9 mouse cellular contexts compared by ENCODE assay signal in the genomic region with DNA sequence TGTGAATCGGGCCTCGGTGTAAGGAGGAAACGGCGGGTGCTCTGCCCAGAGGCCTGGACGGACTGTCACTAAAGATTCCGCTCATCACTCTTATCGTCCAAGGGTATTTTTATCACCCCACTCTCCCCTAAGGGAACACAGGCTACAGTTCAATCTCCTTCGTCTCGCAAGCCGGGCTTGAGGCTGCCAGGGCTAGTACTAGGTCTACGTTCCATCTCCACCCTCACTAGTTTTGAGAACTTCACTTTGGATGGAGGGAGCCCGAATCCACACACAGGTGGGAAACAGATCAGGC. TPM values are rescaled to one million over a fixed set of nuclear protein-coding genes. Genes with fewer than 3 reads are reported as not detected.
DNase-seq lines count a peak whose midpoint lies in the region; ATAC-seq and TF ChIP-seq lines count a peak whose summit lies in the region.
"Had no signal": no experiment of that assay in that cellular context is flagged by ENCODE, and none has a peak within 500 bp of the region (broad histone marks: within the 10 kb centered on the region; RNA-seq: fewer than 3 reads in every experiment).

No protein-coding gene starts in this region.

- TF ChIP-seq RAD21 in CH12.LX (IDR thresholded peaks at IDR 0.05; ENCODE audit: low read depth, low read length) = no peak

- no peak for TF ChIP-seq CTCF in CH12.LX (conservative IDR thresholded peaks at IDR 0.05 in 1 of 2, IDR thresholded peaks at IDR 0.05 in 1 of 2; ENCODE audit: low read depth in 2 of 2, low read length in 2 of 2)

- intact Hi-C loops in heart, postnatal 36 days (cut with DNase I) = no loop called here
- intact Hi-C loops in left cerebral cortex, postnatal 4 days (cut with DNase I) = no loop called here

- H3K27ac ChIP-seq in heart, embryonic 10.5 days = peak overlapping the region; percentile 97
- H3K27ac ChIP-seq in CH12.LX (ENCODE audit: insufficient read depth, low read depth) = peak overlapping the region; percentile 74
- H3K27ac ChIP-seq in forebrain, embryonic 16.5 days (ENCODE audit: low read length) = peak overlapping the region; percentile 88
- peak overlapping the region; percentile 75 for H3K27ac ChIP-seq in macrophage

- H3K36me3 ChIP-seq in heart, embryonic 10.5 days = peaks cover 84% of the 10 kb centered on the region
- H3K36me3 ChIP-seq in CH12.LX (replicated peaks in 1 of 2; ENCODE audit: control insufficient read depth in 1 of 2, insufficient read depth in 1 of 2, low read length in 1 of 2) (peaks cover 36 to 43% of the 10 kb centered on the region in 2 experiments), macrophage (ENCODE audit: inconsistent target) (peaks cover 32% of the 10 kb centered on the region)
- peaks cover 28% of the 10 kb centered on the region for H3K36me3 ChIP-seq in forebrain, embryonic 16.5 days (ENCODE audit: control insufficient read depth, insufficient read depth)

- no peaks in the 10 kb centered on the region for H3K27me3 ChIP-seq in heart, embryonic 10.5 days (ENCODE audit: insufficient read depth, poor library complexity, severe bottlenecking)
- H3K27me3 ChIP-seq in CH12.LX (replicated peaks) = no peaks in the 10 kb centered on the region
- H3K27me3 ChIP-seq in forebrain, embryonic 16.5 days (replicated peaks; ENCODE audit: control insufficient read depth, insufficient read depth, low read length) = no peaks in the 10 kb centered on the region

- H3K79me2 ChIP-seq in CH12.LX (replicated peaks; ENCODE audit: control insufficient read depth, extremely low read depth, insufficient read depth, poor library complexity, severe bottlenecking) (peaks cover 24% of the 10 kb centered on the region), macrophage (ENCODE audit: inconsistent target) (peaks cover 32% of the 10 kb centered on the region)

- no peaks in the 10 kb centered on the region for H3K9me3 ChIP-seq in heart, embryonic 10.5 days
- no peaks in the 10 kb centered on the region for H3K9me3 ChIP-seq in CH12.LX (replicated peaks; ENCODE audit: low read length)
- no peaks in the 10 kb centered on the region for H3K9me3 ChIP-seq in forebrain, embryonic 16.5 days (ENCODE audit: control insufficient read depth, low read length)

- in situ Hi-C loops in CH12.LX (cut with MboI; ENCODE audit: low pct_ligation_motif_present, low pct_unique_long_range_greater_than_20kb, low sequenced_read_pairs) = no loop called here

- no peak for TF ChIP-seq POLR2A in CH12.LX (IDR thresholded peaks at IDR 0.05; ENCODE audit: low read depth, low read length)

- DNase-seq in heart, embryonic 10.5 days (ENCODE audit: low spot score) = no peak
- no peak for DNase-seq in heart, postnatal 36 days
- DNase-seq in CH12.LX (ENCODE audit: extremely low read depth) = no peak
- no peak for DNase-seq in cerebellum, adult 11-12 months
- no peak for DNase-seq in adrenal gland, adult (ENCODE audit: inconsistent age in 2 of 2, low spot score in 1 of 2)
- DNase-seq in left cerebral cortex, postnatal 4 days = no peak

- peak overlapping the region; percentile 99 for H3K9ac ChIP-seq in CH12.LX (ENCODE audit: insufficient read depth, low read depth)
- peak overlapping the region; percentile 94 for H3K9ac ChIP-seq in forebrain, embryonic 16.5 days (replicated peaks; ENCODE audit: low read depth, low read length)

- peak overlapping the region; percentile 79 for H3K4me2 ChIP-seq in CH12.LX (ENCODE audit: insufficient read depth, low read depth, poor library complexity, severe bottlenecking)
- peak overlapping the region; percentile 69 for H3K4me2 ChIP-seq in forebrain, embryonic 16.5 days (ENCODE audit: low read length)

- WGBS in heart, embryonic 10.5 days = 4% methylated on average over 12 of the region's 12 CpGs
- 13% methylated on average over 12 of the region's 12 CpGs for WGBS in forebrain, embryonic 16.5 days
- 3% methylated on average over 12 of the region's 12 CpGs for WGBS in macrophage (ENCODE audit: missing documents)

- peaks cover 29% of the 10 kb centered on the region for H3K4me1 ChIP-seq in heart, embryonic 10.5 days
- peaks cover 11 to 31% of the 10 kb centered on the region in 2 experiments for H3K4me1 ChIP-seq in CH12.LX (ENCODE audit: control insufficient read depth in 1 of 2, insufficient read depth in 2 of 2)
- H3K4me1 ChIP-seq in forebrain, embryonic 16.5 days (replicated peaks; ENCODE audit: control insufficient read depth, insufficient read depth, low read length) = peaks cover 22% of the 10 kb centered on the region

- H3K4me3 ChIP-seq in heart, embryonic 10.5 days = peak overlapping the region; percentile 100
- H3K4me3 ChIP-seq in CH12.LX (replicated peaks in 1 of 3; ENCODE audit: low read depth in 2 of 3, low read length in 2 of 3, poor library complexity in 1 of 3) (peak overlapping the region; percentile 93 to 98 (median 94)), macrophage (ENCODE audit: inconsistent target) (peak overlapping the region; percentile 95)
- peak overlapping the region; percentile 75 for H3K4me3 ChIP-seq in forebrain, embryonic 16.5 days (replicated peaks; ENCODE audit: low read length)

- TF ChIP-seq EP300 in CH12.LX (IDR thresholded peaks at IDR 0.05; ENCODE audit: low read length) = no peak

- no peak for ATAC-seq in forebrain, embryonic 16.5 days

- dilution Hi-C loops in CH12.LX (cut with MboI; ENCODE audit: extremely low pct_ligation_motif_present, extremely low pct_unique_long_range_greater_than_20kb, low sequenced_read_pairs) = no loop called here

RNA-seq across cellular contexts. Expression of a gene that starts 0.8 kb away (rescaled TPM):
- 78.6 and 84.1 TPM in 2 replicates for polyA plus RNA-seq in heart, embryonic 10.5 days (2016; fragmentation: Nextera tagmentation; extraction: Ambion mirVana)
- total RNA-seq in heart, postnatal 36 days (2021) = 100 to 1,000 TPM in 1 of 2 experiments, 10 to 100 TPM in 1; 99.1 to 105 TPM
- total RNA-seq in CH12.LX (2012; rRNA removed) = 68.7 and 69.9 TPM in 2 replicates
- 36.5 TPM in 2 replicates for total RNA-seq in CH12.LX (2014; rRNA removed)
- polyA plus RNA-seq in CH12.LX (2012; ENCODE audit: insufficient read length, low read depth) = 84.2 and 106 TPM in 2 replicates
- polyA plus RNA-seq in forebrain, embryonic 16.5 days (2015; fragmentation: Nextera tagmentation; extraction: Ambion mirVana) = 85.9 and 91.5 TPM in 2 replicates
- 100 to 1,000 TPM; 166 to 495 (median 318) TPM for total RNA-seq in macrophage (2018; cell fraction: chromatin; rRNA removed)
- total RNA-seq in macrophage (2018; cell fraction: cytosol; rRNA removed) = 10 to 100 TPM; 43.6 to 81.6 (median 58.9) TPM
- 100 to 1,000 TPM; 113 to 227 (median 153) TPM for total RNA-seq in macrophage (2018; cell fraction: nucleus; rRNA removed)
- polyA plus RNA-seq in macrophage (2018) = 33.8 to 68.8 TPM (median 46.3 TPM) in 3 replicates
- total RNA-seq in left cerebral cortex, postnatal 4 days (2021) = 100 to 1,000 TPM; 111 to 124 TPM

RNA-seq across cellular contexts. Expression of a gene that starts 11.7 kb away (rescaled TPM):
- 46.3 and 57.4 TPM in 2 replicates for polyA plus RNA-seq in heart, embryonic 10.5 days (2016; fragmentation: Nextera tagmentation; extraction: Ambion mirVana)
- total RNA-seq in heart, postnatal 36 days (2021) = 100 to 1,000 TPM; 344 to 366 TPM
- total RNA-seq in CH12.LX (2012; rRNA removed) = 0.08 and 0.89 TPM in 2 replicates
- 0.04 TPM in 1 of 2 replicates, not detected in the other for total RNA-seq in CH12.LX (2014; rRNA removed)
- polyA plus RNA-seq in CH12.LX (2012; ENCODE audit: insufficient read length, low read depth) = 0.11 and 0.17 TPM in 2 replicates
- polyA plus RNA-seq in forebrain, embryonic 16.5 days (2015; fragmentation: Nextera tagmentation; extraction: Ambion mirVana) = 17.6 and 23.4 TPM in 2 replicates
- 10 to 100 TPM in 1 of 26 experiments, 1 to 10 TPM in 8, under 1 TPM in 7, not detected in 10; 0.13 to 44.7 (median 1.1) TPM for total RNA-seq in macrophage (2018; cell fraction: chromatin; rRNA removed)
- 1 to 10 TPM in 3 of 26 experiments, under 1 TPM in 19, not detected in 4; 0.03 to 1.5 (median 0.41) TPM for total RNA-seq in macrophage (2018; cell fraction: cytosol; rRNA removed)
- total RNA-seq in macrophage (2018; cell fraction: nucleus; rRNA removed) = 1 to 10 TPM in 5 of 26 experiments, under 1 TPM in 13, not detected in 8; 0.10 to 6.3 (median 0.86) TPM
- 0.26 to 0.92 TPM (median 0.40 TPM) in 3 replicates for polyA plus RNA-seq in macrophage (2018)
- 10 to 100 TPM; 29.2 to 29.9 TPM for total RNA-seq in left cerebral cortex, postnatal 4 days (2021)
- total RNA-seq: neutrophil, adult 5-6 weeks had no signal

RNA-seq across cellular contexts. Expression of a gene that starts 16.3 kb away (rescaled TPM):
- 83.2 and 95.8 TPM in 2 replicates for polyA plus RNA-seq in heart, embryonic 10.5 days (2016; fragmentation: Nextera tagmentation; extraction: Ambion mirVana)
- total RNA-seq in heart, postnatal 36 days (2021) = 10 to 100 TPM; 78.8 to 82.3 TPM
- total RNA-seq in CH12.LX (2012; rRNA removed) = 271 and 322 TPM in 2 replicates
- 188 and 229 TPM in 2 replicates for total RNA-seq in CH12.LX (2014; rRNA removed)
- 270 and 293 TPM in 2 replicates for polyA plus RNA-seq in CH12.LX (2012; ENCODE audit: insufficient read length, low read depth)
- 69.1 and 71.5 TPM in 2 replicates for polyA plus RNA-seq in forebrain, embryonic 16.5 days (2015; fragmentation: Nextera tagmentation; extraction: Ambion mirVana)
- 100 to 1,000 TPM in 21 of 26 experiments, 10 to 100 TPM in 5; 69.2 to 275 (median 158) TPM for total RNA-seq in macrophage (2018; cell fraction: chromatin; rRNA removed)
- total RNA-seq in macrophage (2018; cell fraction: cytosol; rRNA removed) = 100 to 1,000 TPM in 1 of 26 experiments, 10 to 100 TPM in 25; 61.0 to 105 (median 72.8) TPM
- total RNA-seq in macrophage (2018; cell fraction: nucleus; rRNA removed) = 100 to 1,000 TPM in 3 of 26 experiments, 10 to 100 TPM in 23; 48.2 to 112 (median 73.8) TPM
- 77.0 to 179 TPM (median 87.2 TPM) in 3 replicates for polyA plus RNA-seq in macrophage (2018)
- 100 to 1,000 TPM in 1 of 2 experiments, 10 to 100 TPM in 1; 98.2 to 112 TPM for total RNA-seq in left cerebral cortex, postnatal 4 days (2021)

RNA-seq across cellular contexts. Expression of a gene that starts 25.4 kb away (rescaled TPM):
- 117 and 129 TPM in 2 replicates for polyA plus RNA-seq in heart, embryonic 10.5 days (2016; fragmentation: Nextera tagmentation; extraction: Ambion mirVana)
- 10 to 100 TPM; 60.4 to 60.5 TPM for total RNA-seq in heart, postnatal 36 days (2021)
- total RNA-seq in CH12.LX (2012; rRNA removed) (104 and 115 TPM in 2 replicates), CH12.LX (2014; rRNA removed) (117 and 118 TPM in 2 replicates)
- polyA plus RNA-seq in CH12.LX (2012; ENCODE audit: insufficient read length, low read depth) (61.5 and 72.1 TPM in 2 replicates), macrophage (2018) (73.2 to 92.9 TPM (median 77.3 TPM) in 3 replicates)
- 152 and 164 TPM in 2 replicates for polyA plus RNA-seq in forebrain, embryonic 16.5 days (2015; fragmentation: Nextera tagmentation; extraction: Ambion mirVana)
- 100 to 1,000 TPM; 179 to 272 (median 223) TPM for total RNA-seq in macrophage (2018; cell fraction: chromatin; rRNA removed)
- total RNA-seq in macrophage (2018; cell fraction: cytosol; rRNA removed) = 100 to 1,000 TPM in 11 of 26 experiments, 10 to 100 TPM in 15; 80.0 to 117 (median 98.1) TPM
- total RNA-seq in macrophage (2018; cell fraction: nucleus; rRNA removed) = 100 to 1,000 TPM; 147 to 222 (median 180) TPM
- 100 to 1,000 TPM; 145 to 149 TPM for total RNA-seq in left cerebral cortex, postnatal 4 days (2021)

RNA-seq across cellular contexts. Expression of a gene that starts 29.9 kb away (rescaled TPM):
- polyA plus RNA-seq in heart, embryonic 10.5 days (2016; fragmentation: Nextera tagmentation; extraction: Ambion mirVana) = 86.8 and 106 TPM in 2 replicates
- total RNA-seq in heart, postnatal 36 days (2021) = 1 to 10 TPM; 6.8 to 8.9 TPM
- total RNA-seq in CH12.LX (2012; rRNA removed) (3.1 and 3.5 TPM in 2 replicates), CH12.LX (2014; rRNA removed) (1.9 and 2.6 TPM in 2 replicates)
- polyA plus RNA-seq in CH12.LX (2012; ENCODE audit: insufficient read length, low read depth) (3.4 and 5.2 TPM in 2 replicates), macrophage (2018) (1.5 to 1.9 TPM (median 1.6 TPM) in 3 replicates)
- 42.6 and 55.6 TPM in 2 replicates for polyA plus RNA-seq in forebrain, embryonic 16.5 days (2015; fragmentation: Nextera tagmentation; extraction: Ambion mirVana)
- total RNA-seq in macrophage (2018; cell fraction: chromatin; rRNA removed) = 10 to 100 TPM; 17.2 to 49.6 (median 34.8) TPM
- total RNA-seq in macrophage (2018; cell fraction: cytosol; rRNA removed) = 1 to 10 TPM in 9 of 26 experiments, under 1 TPM in 17; 0.10 to 3.1 (median 0.67) TPM
- 10 to 100 TPM in 24 of 26 experiments, 1 to 10 TPM in 2; 7.4 to 27.6 (median 18.3) TPM for total RNA-seq in macrophage (2018; cell fraction: nucleus; rRNA removed)
- 10 to 100 TPM; 32.7 to 37.9 TPM for total RNA-seq in left cerebral cortex, postnatal 4 days (2021)
